Mouse (Mus musculus) forebrain, embryonic 13.5 days (tissue): ENCODE measurements at regions not wholly inside any gene's neighbourhood (a gene's known extent, or its start where the extent isn't known, plus 50 kb on each side); places are given as distances from the start of the nearest gene placed in this dataset.
A peak's percentile ranks its signal among the peaks of the same experiment; 100 is the strongest.

Source experiments
- ATAC-seq: fragments of 200-750 bp; cut with Nextera tagmentation; 2 replicates; pipeline ENCODE4 v1.8.0; 2017
- H3K27ac ChIP-seq: fragments of 300-500 bp; sonication (generic); 2 replicates; pipeline ENCODE4 v1.5.1; 2015; ENCODE audit warnings: inconsistent platforms, mild to moderate bottlenecking, moderate library complexity
- H3K27me3 ChIP-seq: fragments of 300-500 bp; sonication (generic); 2 replicates; pipeline ENCODE4 v1.6.1; 2015; ENCODE audit warnings: mild to moderate bottlenecking, inconsistent platforms
- H3K36me3 ChIP-seq: fragments of 300-500 bp; sonication (generic); 2 replicates; pipeline ENCODE4 v1.6.1; 2015; ENCODE audit warnings: mild to moderate bottlenecking, inconsistent platforms; ENCODE audit not compliant: poor library complexity, severe bottlenecking
- H3K4me1 ChIP-seq: fragments of 300-500 bp; sonication (generic); 2 replicates; pipeline ENCODE4 v1.6.1; 2015; ENCODE audit warnings: inconsistent platforms
- H3K4me2 ChIP-seq: fragments of 300-500 bp; sonication (generic); 2 replicates; pipeline ENCODE4 v1.6.1; 2015; ENCODE audit warnings: inconsistent platforms, mild to moderate bottlenecking, moderate library complexity
- H3K4me3 ChIP-seq: fragments of 300-500 bp; sonication (generic); 2 replicates; pipeline ENCODE4 v1.5.1; 2015; ENCODE audit warnings: mild to moderate bottlenecking, inconsistent platforms
- H3K9ac ChIP-seq: fragments of 300-500 bp; sonication (generic); 2 replicates; pipeline ENCODE4 v1.6.1; 2015; ENCODE audit warnings: mild to moderate bottlenecking, inconsistent platforms
- H3K9me3 ChIP-seq: fragments of 300-500 bp; sonication (generic); replicated peaks from 2 replicates; pipeline ENCODE4 v1.6.1; 2016; ENCODE audit warnings: inconsistent platforms
- WGBS: fragments of 180-500 bp; shearing (Covaris S2); methylation state at CpG from one replicate; pipeline ENCODE4 v1.1.7; 2015; 5-methylcytosine and 5-hydroxymethylcytosine counted together

- Histone ChIP-seq H3K4me3 (no peak overlapping the region), H3K9ac (no peak overlapping the region), H3K36me3 (no peaks in the 10 kb centered on the region), H3K27ac (no peak overlapping the region), H3K4me1 (no peaks in the 10 kb centered on the region), H3K9me3 (no peaks in the 10 kb centered on the region), H3K4me2 (no peak overlapping the region), H3K27me3 (no peaks in the 10 kb centered on the region)
- no peak for ATAC-seq
Observed at GRCm38 (mm10) chr12:93312214-93312613, 1463.3 kb upstream of the Sel1l start.

DNA sequence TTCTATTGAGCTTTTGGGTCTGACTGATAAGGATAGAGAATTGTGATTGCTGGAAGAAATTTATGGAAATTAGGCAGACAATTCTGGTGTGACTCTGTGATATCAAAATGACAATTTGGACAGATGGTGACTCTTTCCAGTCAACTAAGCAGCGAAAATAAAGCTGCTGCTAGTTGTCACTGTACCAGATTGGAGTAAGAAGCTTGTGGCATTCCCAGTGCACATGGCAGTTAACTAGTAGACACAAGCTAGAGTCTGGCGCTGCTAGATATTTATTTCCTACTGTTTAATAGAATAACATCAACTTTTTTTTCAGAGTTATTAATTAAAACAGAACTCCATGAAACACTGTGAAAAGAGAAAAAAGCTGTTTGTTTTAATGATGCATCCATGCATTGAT, 1432.9 kb upstream of the Sel1l start:
- no peaks in the 10 kb centered on the region for H3K36me3 ChIP-seq
- H3K4me2 ChIP-seq = no peak overlapping the region
- no peaks in the 10 kb centered on the region for H3K4me1 ChIP-seq
- H3K9ac ChIP-seq = no peak overlapping the region
- no peak overlapping the region for H3K4me3 ChIP-seq
- no peaks in the 10 kb centered on the region for H3K9me3 ChIP-seq
- 66% methylated on average over 2 of the region's 2 CpGs for WGBS
- H3K27ac ChIP-seq = no peak overlapping the region
- peak; percentile 83 for ATAC-seq
- H3K27me3 ChIP-seq = no peaks in the 10 kb centered on the region

DNA sequence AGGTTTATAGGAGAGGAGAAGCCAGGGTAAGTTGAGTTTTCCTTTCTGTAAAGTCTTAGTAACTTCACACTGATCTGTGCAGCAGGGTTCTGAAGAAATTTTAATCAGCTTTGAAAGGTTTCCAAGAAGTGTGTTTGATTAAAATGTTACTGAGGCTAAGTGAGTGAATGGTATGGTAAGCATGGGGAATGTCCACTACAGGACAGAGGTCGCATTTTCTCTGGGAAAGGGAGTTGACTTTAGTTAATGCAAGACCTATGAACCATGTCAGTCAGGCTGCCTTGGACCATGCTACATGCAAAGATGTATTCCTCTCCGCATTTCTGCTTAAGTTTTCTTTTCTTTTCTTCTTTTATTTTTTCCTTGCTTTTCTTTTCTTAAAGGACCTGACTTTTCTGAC, 1424.7 kb upstream of the Sel1l start:
- H3K27ac ChIP-seq = no peak overlapping the region

GRCm38 (mm10) chr12:93230237-93230636, 1381.3 kb upstream of the Sel1l start:
- no peak overlapping the region for H3K4me3 ChIP-seq
- H3K4me1 ChIP-seq = no peaks in the 10 kb centered on the region
- no peaks in the 10 kb centered on the region for H3K9me3 ChIP-seq
- H3K9ac ChIP-seq = no peak overlapping the region
- no peak for ATAC-seq
- H3K27ac ChIP-seq = no peak overlapping the region
- no peaks in the 10 kb centered on the region for H3K27me3 ChIP-seq
- WGBS = 86% methylated on average over 3 of the region's 3 CpGs
- H3K36me3 ChIP-seq = no peaks in the 10 kb centered on the region
- no peak overlapping the region for H3K4me2 ChIP-seq

More for the DNA sequence above, 1424.7 kb upstream of the Sel1l start:
- Histone ChIP-seq H3K9me3 (no peaks in the 10 kb centered on the region), H3K9ac (no peak overlapping the region), H3K27me3 (no peaks in the 10 kb centered on the region), H3K4me3 (no peak overlapping the region), H3K4me2 (no peak overlapping the region), H3K4me1 (no peaks in the 10 kb centered on the region), H3K36me3 (no peaks in the 10 kb centered on the region)
- 89% methylated on average over 2 of the region's 2 CpGs for WGBS
- ATAC-seq = no peak

- 96% methylated on average over 1 of the region's 1 CpGs for WGBS
- no peak overlapping the region for H3K27ac ChIP-seq
- H3K4me1 ChIP-seq = no peaks in the 10 kb centered on the region
- no peaks in the 10 kb centered on the region for H3K27me3 ChIP-seq
- H3K9ac ChIP-seq = no peak overlapping the region
- ATAC-seq = no peak
- H3K36me3 ChIP-seq = no peaks in the 10 kb centered on the region
- no peak overlapping the region for H3K4me2 ChIP-seq
- no peaks in the 10 kb centered on the region for H3K9me3 ChIP-seq
- no peak overlapping the region for H3K4me3 ChIP-seq
Observed at GRCm38 (mm10) chr12:93226826-93227225, 1377.9 kb upstream of the Sel1l start.

- ATAC-seq = peak; percentile 95
Observed at GRCm38 (mm10) chr12:93221179-93221922, 1372.4 kb upstream of the Sel1l start.

GRCm38 (mm10) chr12:93207596-93207995, 1358.6 kb upstream of the Sel1l start:
- no peak for ATAC-seq
- no peak overlapping the region for H3K4me2 ChIP-seq
- no peak overlapping the region for H3K9ac ChIP-seq
- no peak overlapping the region for H3K27ac ChIP-seq
- no peak overlapping the region for H3K4me3 ChIP-seq
- H3K4me1 ChIP-seq = no peaks in the 10 kb centered on the region
- H3K27me3 ChIP-seq = no peaks in the 10 kb centered on the region
- WGBS = 73% methylated on average over 3 of the region's 3 CpGs
- no peaks in the 10 kb centered on the region for H3K36me3 ChIP-seq
- peaks cover 6% of the 10 kb centered on the region for H3K9me3 ChIP-seq

More at GRCm38 (mm10) chr12:93221179-93221922, 1372.4 kb upstream of the Sel1l start:
- no peak overlapping the region for H3K4me2 ChIP-seq
- no peak overlapping the region for H3K9ac ChIP-seq
- H3K4me3 ChIP-seq = no peak overlapping the region
- H3K27me3 ChIP-seq = no peaks in the 10 kb centered on the region
- H3K36me3 ChIP-seq = no peaks in the 10 kb centered on the region
- no peaks in the 10 kb centered on the region for H3K9me3 ChIP-seq
- WGBS = 70% methylated on average over 6 of the region's 6 CpGs
- no peaks in the 10 kb centered on the region for H3K4me1 ChIP-seq
- no peak overlapping the region; the same call in 1 of the 2 replicates for H3K27ac ChIP-seq

GRCm38 (mm10) chr12:93188940-93189339, 1340.0 kb upstream of the Sel1l start:
- no peaks in the 10 kb centered on the region for H3K36me3 ChIP-seq
- WGBS = 80% methylated on average over 1 of the region's 1 CpGs
- no peak overlapping the region for H3K4me2 ChIP-seq
- no peaks in the 10 kb centered on the region for H3K9me3 ChIP-seq
- H3K27me3 ChIP-seq = no peaks in the 10 kb centered on the region
- no peak for ATAC-seq
- H3K4me3 ChIP-seq = no peak overlapping the region
- no peaks in the 10 kb centered on the region for H3K4me1 ChIP-seq
- H3K27ac ChIP-seq = no peak overlapping the region
- no peak overlapping the region for H3K9ac ChIP-seq

- Histone ChIP-seq H3K9me3 (no peaks in the 10 kb centered on the region), H3K4me3 (no peak overlapping the region), H3K27me3 (no peaks in the 10 kb centered on the region), H3K36me3 (no peaks in the 10 kb centered on the region), H3K4me1 (no peaks in the 10 kb centered on the region), H3K9ac (no peak overlapping the region), H3K27ac (no peak overlapping the region), H3K4me2 (no peak overlapping the region)
- ATAC-seq = no peak
- WGBS = 90% methylated on average over 5 of the region's 5 CpGs
Observed at GRCm38 (mm10) chr12:93173744-93174143, 1324.8 kb upstream of the Sel1l start.

- H3K9me3 ChIP-seq = no peaks in the 10 kb centered on the region
- WGBS = 89% methylated on average over 4 of the region's 4 CpGs
- no peak overlapping the region for H3K4me3 ChIP-seq
Observed at GRCm38 (mm10) chr12:93160252-93160651, 1311.3 kb upstream of the Sel1l start.

GRCm38 (mm10) chr12:93152618-93153245, 1303.8 kb upstream of the Sel1l start:
- ATAC-seq = peak; percentile 62; the same call in 1 of the 2 replicates
- H3K9ac ChIP-seq = no peak overlapping the region
- no peak overlapping the region for H3K27ac ChIP-seq
- H3K4me3 ChIP-seq = no peak overlapping the region
- H3K4me1 ChIP-seq = no peaks in the 10 kb centered on the region
- no peak overlapping the region for H3K4me2 ChIP-seq
- no peaks in the 10 kb centered on the region for H3K36me3 ChIP-seq
- 51% methylated on average over 6 of the region's 6 CpGs for WGBS
- H3K27me3 ChIP-seq = no peaks in the 10 kb centered on the region
- no peaks in the 10 kb centered on the region for H3K9me3 ChIP-seq

More at GRCm38 (mm10) chr12:93160252-93160651, 1311.3 kb upstream of the Sel1l start:
- ATAC-seq = no peak; the same call in 1 of the 2 replicates
- H3K4me2 ChIP-seq = no peak overlapping the region
- no peak overlapping the region for H3K27ac ChIP-seq
- no peaks in the 10 kb centered on the region for H3K4me1 ChIP-seq
- no peaks in the 10 kb centered on the region for H3K27me3 ChIP-seq
- no peak overlapping the region for H3K9ac ChIP-seq
- no peaks in the 10 kb centered on the region for H3K36me3 ChIP-seq

DNA sequence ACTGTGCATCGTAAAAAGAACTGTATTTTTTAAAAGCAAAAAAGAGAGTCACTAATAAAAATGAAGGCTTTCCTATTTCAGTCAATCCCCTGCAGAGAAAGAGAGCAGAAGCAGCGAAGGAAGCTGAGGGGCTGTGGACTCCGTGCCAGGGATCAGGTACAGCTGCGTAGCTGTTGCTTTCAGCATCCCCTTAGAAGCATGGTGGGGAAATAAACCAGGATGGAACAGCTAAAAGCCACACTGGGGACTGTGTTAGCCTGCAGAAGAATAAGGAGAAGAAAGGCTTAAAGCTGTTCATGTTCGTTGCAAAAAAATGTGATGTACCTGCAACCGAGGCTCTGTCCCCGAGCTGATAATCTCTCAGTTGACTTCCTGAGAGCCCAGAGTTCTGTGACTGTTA, 1302.6 kb upstream of the Sel1l start:
- H3K4me2 ChIP-seq = no peak overlapping the region
- H3K4me3 ChIP-seq = no peak overlapping the region
- H3K9ac ChIP-seq = no peak overlapping the region
- ATAC-seq = no peak
- no peak overlapping the region for H3K27ac ChIP-seq
- H3K9me3 ChIP-seq = no peaks in the 10 kb centered on the region
- no peaks in the 10 kb centered on the region for H3K27me3 ChIP-seq
- no peaks in the 10 kb centered on the region for H3K4me1 ChIP-seq
- WGBS = 70% methylated on average over 7 of the region's 7 CpGs
- H3K36me3 ChIP-seq = no peaks in the 10 kb centered on the region
